ENCODE assay signal across 8 mouse cellular contexts in genomic region chr15:96547256-96548195, GRCm38 (mm10).
A peak's percentile ranks its signal among the peaks of the same experiment; 100 is the strongest.
DNase-seq lines count a peak whose midpoint lies in the region; ATAC-seq and TF ChIP-seq lines count a peak whose summit lies in the region.

No protein-coding gene starts in this region.

- no peaks in the 10 kb centered on the region for H3K36me3 ChIP-seq in intestine, embryonic 15.5 days
- no peaks in the 10 kb centered on the region for H3K36me3 ChIP-seq in intestine, embryonic 16.5 days (ENCODE audit: control insufficient read depth, insufficient read depth, low read length)
- H3K36me3 ChIP-seq in limb, embryonic 13.5 days: no peaks in the 10 kb centered on the region

- H3K27ac ChIP-seq in intestine, embryonic 15.5 days: peak overlapping the region; percentile 6
- no peak overlapping the region; the same call in 1 of the 2 replicates for H3K27ac ChIP-seq in intestine, embryonic 16.5 days (ENCODE audit: low read length)
- H3K27ac ChIP-seq in limb, embryonic 13.5 days: peak overlapping the region; percentile 67; the same call in 1 of the 2 replicates
- 0 out of 2 replicates have a peak overlapping the region, but pooled peaks have one; percentile 6 for H3K27ac ChIP-seq in olfactory bulb, adult 2 months (ENCODE audit: insufficient read depth, low read depth, low read length)

- H3K9ac ChIP-seq in intestine, embryonic 15.5 days: no peak overlapping the region
- H3K9ac ChIP-seq in intestine, embryonic 16.5 days (ENCODE audit: low read depth, low read length): no peak overlapping the region
- 0 out of 2 replicates have a peak overlapping the region, but pooled peaks have one; percentile 19 for H3K9ac ChIP-seq in limb, embryonic 13.5 days

- no peak overlapping the region for H3K4me2 ChIP-seq in intestine, embryonic 15.5 days (replicated peaks)
- no peak overlapping the region for H3K4me2 ChIP-seq in intestine, embryonic 16.5 days (ENCODE audit: low read depth, low read length)
- H3K4me2 ChIP-seq in limb, embryonic 13.5 days (replicated peaks): peak overlapping the region; percentile 16; the same call in 1 of the 2 replicates

- no peak overlapping the region for H3K4me3 ChIP-seq in intestine, embryonic 15.5 days (replicated peaks)
- H3K4me3 ChIP-seq in intestine, embryonic 16.5 days (ENCODE audit: low read length): no peak overlapping the region
- no peak overlapping the region for H3K4me3 ChIP-seq in limb, embryonic 13.5 days
- no peak overlapping the region for H3K4me3 ChIP-seq in olfactory bulb, adult 2 months (ENCODE audit: insufficient read depth, low read depth, low read length)

- 54% methylated on average over 21 of the region's 21 CpGs for WGBS in intestine, embryonic 15.5 days
- 52% methylated on average over 21 of the region's 21 CpGs for WGBS in intestine, embryonic 16.5 days
- 43% methylated on average over 21 of the region's 21 CpGs for WGBS in limb, embryonic 13.5 days
- 58% methylated on average over 21 of the region's 21 CpGs for WGBS in olfactory bulb, adult 2 months

- no peak for TF ChIP-seq POLR2A in olfactory bulb, adult 2 months (IDR thresholded peaks at IDR 0.05; ENCODE audit: insufficient read depth, low read depth, low read length)

- 0 out of 2 replicates have a peak, but pooled peaks cover 2% of the 10 kb centered on the region for H3K4me1 ChIP-seq in intestine, embryonic 15.5 days (replicated peaks)
- peaks cover 5% of the 10 kb centered on the region; the same call in 1 of the 2 replicates for H3K4me1 ChIP-seq in intestine, embryonic 16.5 days (ENCODE audit: control insufficient read depth, insufficient read depth, low read length)
- peaks cover 17% of the 10 kb centered on the region for H3K4me1 ChIP-seq in limb, embryonic 13.5 days
- peaks cover 8% of the 10 kb centered on the region for H3K4me1 ChIP-seq in olfactory bulb, adult 2 months (ENCODE audit: control insufficient read depth, insufficient read depth, low read length)

- H3K27me3 ChIP-seq in intestine, embryonic 15.5 days (replicated peaks): no peaks in the 10 kb centered on the region
- no peaks in the 10 kb centered on the region for H3K27me3 ChIP-seq in intestine, embryonic 16.5 days (replicated peaks; ENCODE audit: control insufficient read depth, insufficient read depth, low read length)
- H3K27me3 ChIP-seq in limb, embryonic 13.5 days: no peaks in the 10 kb centered on the region

- DNase-seq in brain, adult 2 months (ENCODE audit: low read depth, low spot score): peak; percentile 45
- DNase-seq in gastrocnemius, postnatal 25 days: peak; percentile 35
- no peak for DNase-seq in retina, embryonic 14.5 days (ENCODE audit: low spot score)
- DNase-seq in B cell, adult 2 months: no peak

- no peaks in the 10 kb centered on the region for H3K9me3 ChIP-seq in intestine, embryonic 15.5 days
- H3K9me3 ChIP-seq in intestine, embryonic 16.5 days (ENCODE audit: control insufficient read depth, low read length): no peaks in the 10 kb centered on the region
- H3K9me3 ChIP-seq in limb, embryonic 13.5 days: no peaks in the 10 kb centered on the region

- no peak for TF ChIP-seq CTCF in olfactory bulb, adult 2 months (IDR thresholded peaks at IDR 0.05; ENCODE audit: insufficient read depth, low read depth, low read length)

- ATAC-seq in intestine, embryonic 15.5 days: no peak
- no peak for ATAC-seq in intestine, embryonic 16.5 days
- ATAC-seq in limb, embryonic 13.5 days (ENCODE audit: low FRiP score, low read depth): peak; percentile 52; the same call in 1 of the 2 replicates

Comparison
In these comparisons a context has a peak if more than half of its experiments do, and no peak if none do; other contexts are left out.
1. DNase-seq: peak in brain, adult 2 months (single experiment) and gastrocnemius, postnatal 25 days (single experiment); none in retina, embryonic 14.5 days (single experiment) and B cell, adult 2 months (0 of 2).